Mouse (Mus musculus) heart, postnatal 0 days (tissue): ENCODE results near the gene Amt. TPM values are rescaled to one million over a fixed set of nuclear protein-coding genes. Genes with fewer than 3 reads are reported as not detected.
"Not testable (repeated sequence)": the region's sequence is repeated elsewhere in the genome, so short reads cannot be mapped to it uniquely, and the experiment has no call there.

Experiments used
- ATAC-seq: fragments of 200-750 bp; cut with Nextera tagmentation; 2 replicates; pipeline ENCODE4 v1.8.0; 2017; ENCODE audit warnings: low read depth, moderate number of reproducible peaks, moderate library complexity; ENCODE audit not compliant: insufficient read depth
- DNase-seq: peaks from one replicate; pipeline ENCODE4 v3.0.0-alpha.2; 2016; ENCODE audit warnings: low spot score
- H3K27ac ChIP-seq: fragments of 300-500 bp; sonication (generic); 2 replicates; pipeline ENCODE4 v1.5.1; 2014; ENCODE audit warnings: low read depth, mild to moderate bottlenecking
- H3K27me3 ChIP-seq: fragments of 300-500 bp; sonication (generic); 2 replicates; pipeline ENCODE4 v1.6.1; 2014; ENCODE audit warnings: low read length, mixed read lengths; ENCODE audit not compliant: control insufficient read depth, insufficient read depth
- H3K36me3 ChIP-seq: fragments of 300-500 bp; sonication (generic); replicated peaks from 2 replicates; pipeline ENCODE4 v1.6.1; 2014; ENCODE audit warnings: low read length, mixed read lengths; ENCODE audit not compliant: control insufficient read depth, insufficient read depth
- H3K4me1 ChIP-seq: fragments of 300-500 bp; sonication (generic); 2 replicates; pipeline ENCODE4 v1.6.1; 2014; ENCODE audit warnings: antibody characterized with exemption; ENCODE audit not compliant: control insufficient read depth, insufficient read depth
- H3K4me2 ChIP-seq: fragments of 300-500 bp; sonication (generic); 2 replicates; pipeline ENCODE4 v1.6.1; 2014; ENCODE audit warnings: low read depth, mild to moderate bottlenecking, low read length, moderate library complexity
- H3K4me3 ChIP-seq: fragments of 300-500 bp; sonication (generic); 2 replicates; pipeline ENCODE4 v1.5.1; 2014; ENCODE audit warnings: low read depth, low read length
- H3K9ac ChIP-seq: fragments of 300-500 bp; sonication (generic); replicated peaks from 2 replicates; pipeline ENCODE4 v1.6.1; 2014; ENCODE audit warnings: low read depth, low read length, mixed read lengths
- H3K9me3 ChIP-seq: fragments of 300-500 bp; sonication (generic); replicated peaks from 2 replicates; pipeline ENCODE4 v1.6.1; 2016; ENCODE audit warnings: low read length; ENCODE audit not compliant: control insufficient read depth
- CTCF ChIP-seq: IDR thresholded peaks from 2 replicates; pipeline ENCODE4 v1.5.1; 2016; ENCODE audit warnings: antibody characterized with exemption, control low read depth, low read depth
- EP300 ChIP-seq: IDR thresholded peaks from 2 replicates; pipeline ENCODE4 v1.6.1; 2016; ENCODE audit warnings: antibody characterized with exemption, low read depth
- WGBS: fragments of 180-500 bp; shearing (Covaris S2); extraction: QIAGEN DNeasy Blood & Tissue Kit; methylation state at CpG from one replicate; pipeline ENCODE4 v1.1.7; 2014; 5-methylcytosine and 5-hydroxymethylcytosine counted together
- polyA plus RNA-seq: library from polyadenylated mRNA; unstranded; fragments of >200 nt; fragmentation: Nextera tagmentation; extraction: Ambion mirVana; gene quantifications from 2 replicates; pipeline ENCODE4 v1.2.1, GENCODE M21; 2015
- total RNA-seq: library from RNA; depleted of rRNA; stranded (reverse); fragments of >200 nt; gene quantifications from 2 replicates; pipeline ENCODE4 v1.2.3, GENCODE M21; 2014; ENCODE audit warnings: low replicate concordance

Amt gene
- total and polyA plus RNA-seq, 2 experiments from 2014 or later: 3.7 to 5.4 TPM

DNA sequence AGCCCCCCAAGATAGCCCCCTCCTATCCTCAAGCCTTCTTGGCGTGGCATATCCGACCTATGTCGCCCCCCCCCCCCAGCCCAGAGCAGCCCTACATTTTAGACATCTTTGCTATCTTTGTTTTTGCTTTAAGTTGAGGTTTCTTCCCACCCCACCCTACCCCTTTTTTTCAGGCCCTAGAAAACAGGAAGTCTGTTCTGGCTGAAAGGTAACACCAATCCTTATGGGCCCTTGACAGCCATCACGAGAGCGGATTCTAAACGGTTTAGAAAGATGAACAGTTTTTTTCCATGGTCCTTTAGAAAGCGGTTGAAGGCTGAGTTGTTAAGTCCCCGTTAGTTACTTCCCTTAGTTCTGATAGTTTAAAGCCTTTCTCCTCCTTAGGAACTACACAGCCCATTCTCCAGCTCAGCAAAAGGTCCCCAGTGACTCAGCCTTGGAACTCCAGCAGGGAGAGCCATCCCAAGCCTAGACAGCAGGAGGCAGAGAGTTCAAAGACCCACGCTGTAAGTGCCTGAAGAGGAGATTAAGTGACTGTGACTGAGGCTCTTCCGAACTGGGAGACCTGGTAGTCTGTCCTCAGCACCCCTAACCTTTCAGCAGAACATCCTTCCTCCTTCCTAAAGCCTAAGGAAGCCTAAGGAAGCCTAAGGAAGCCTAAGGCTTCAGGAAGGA is 30.3 kb upstream of the Amt start:
- Histone ChIP-seq H3K4me2 (no peak overlapping the region), H3K27me3 (no peaks in the 10 kb centered on the region), H3K4me1 (peaks cover 31% of the 10 kb centered on the region), H3K4me3 (no peak overlapping the region), H3K9ac (no peak overlapping the region), H3K36me3 (no peaks in the 10 kb centered on the region), H3K27ac (peak overlapping the region; percentile 46; the same call in 1 of the 2 replicates), H3K9me3 (no peaks in the 10 kb centered on the region)
- DNase-seq (no peak), ATAC-seq (no peak)
- 69% methylated on average over 10 of the region's 10 CpGs for WGBS
- TF ChIP-seq EP300: no peak
- TF ChIP-seq CTCF: no peak

DNA sequence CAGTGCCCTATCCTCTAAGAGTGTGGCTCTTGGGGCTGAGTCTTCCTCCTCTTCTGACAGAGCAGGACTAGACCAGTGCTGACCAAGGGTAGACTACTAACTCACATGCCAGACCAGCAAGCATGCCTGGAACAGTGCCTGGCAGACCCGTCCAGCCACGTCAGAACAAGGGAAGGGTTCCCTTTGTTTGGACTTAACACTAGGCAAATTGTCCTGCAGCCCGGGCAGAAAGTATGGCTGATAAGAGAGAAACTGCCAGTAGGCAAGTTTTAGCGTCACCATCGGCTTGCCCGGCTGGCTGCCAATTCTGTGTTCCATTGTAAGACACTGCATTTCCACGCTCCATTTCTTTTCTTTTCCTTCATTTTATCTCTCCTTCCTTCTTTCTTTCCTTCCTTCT is 29.0 kb upstream of the Amt start:
- Histone ChIP-seq H3K36me3 (no peaks in the 10 kb centered on the region), H3K27me3 (no peaks in the 10 kb centered on the region), H3K4me3 (no peak overlapping the region), H3K9ac (no peak overlapping the region), H3K27ac (peak overlapping the region; percentile 62), H3K4me1 (peaks cover 22% of the 10 kb centered on the region), H3K4me2 (no peak overlapping the region), H3K9me3 (no peaks in the 10 kb centered on the region)
- DNase-seq (peak; percentile 66), ATAC-seq (no peak)
- no peak for TF ChIP-seq CTCF
- TF ChIP-seq EP300: 0 out of 2 replicates have a peak, but pooled peaks have one; percentile 29
- WGBS: 23% methylated on average over 7 of the region's 7 CpGs

DNA sequence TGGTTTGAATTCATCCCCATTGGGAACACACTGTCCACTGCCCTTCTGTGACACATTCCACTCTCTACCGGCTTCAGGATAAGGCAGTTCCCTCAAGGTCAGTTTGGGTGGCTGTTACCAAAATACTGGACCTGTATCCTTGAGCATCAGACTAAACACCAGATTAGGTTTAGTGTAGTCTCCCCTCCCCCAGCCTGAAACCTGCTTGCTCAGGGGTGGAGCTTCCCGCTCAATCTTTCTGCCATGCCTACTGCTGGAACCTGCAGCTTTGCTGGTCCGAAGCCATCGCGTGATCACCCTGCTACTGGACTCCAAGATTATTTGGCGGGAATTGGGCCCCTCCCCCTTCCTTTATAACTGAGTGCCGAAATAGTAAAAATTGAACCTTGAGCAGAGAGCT is 28.0 kb upstream of the Amt start:
- not testable (repeated sequence) for H3K4me2 ChIP-seq, H3K36me3 ChIP-seq, ATAC-seq, H3K9ac ChIP-seq, H3K27me3 ChIP-seq, H3K4me3 ChIP-seq, H3K9me3 ChIP-seq, DNase-seq
- 0 out of 2 replicates have a peak overlapping the region, but pooled peaks have one; percentile 6 for H3K27ac ChIP-seq
- 45% methylated on average over 6 of the region's 7 CpGs for WGBS
- H3K4me1 ChIP-seq: peaks cover 22% of the 10 kb centered on the region

DNA sequence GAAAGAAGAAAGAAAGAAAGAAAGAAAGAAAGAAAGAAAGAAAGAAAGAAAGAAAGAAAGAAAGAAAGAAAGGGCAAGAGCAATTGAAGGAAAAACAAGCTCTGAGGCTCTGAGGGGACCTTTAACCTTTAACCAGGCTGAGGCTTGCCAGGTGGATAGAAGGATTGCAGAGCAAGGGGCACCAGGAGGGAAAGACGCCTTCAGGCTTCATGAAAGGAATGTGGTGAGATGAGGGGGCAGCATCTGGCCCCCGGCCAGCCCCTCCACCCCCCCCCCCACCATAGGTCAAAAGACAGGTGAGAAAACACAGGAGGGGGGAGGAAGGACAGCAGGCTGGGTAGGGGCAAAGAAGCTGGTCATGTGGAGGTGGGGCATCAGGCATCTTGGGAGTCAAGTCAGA is 24.7 kb upstream of the Amt start:
- WGBS: 27% methylated on average over 2 of the region's 2 CpGs
- H3K27ac ChIP-seq: no peak overlapping the region
- TF ChIP-seq CTCF (no peak), EP300 (no peak)
- no peak overlapping the region for H3K4me3 ChIP-seq
- ATAC-seq (no peak), DNase-seq (no peak)
- no peak overlapping the region for H3K4me2 ChIP-seq
- no peaks in the 10 kb centered on the region for H3K9me3 ChIP-seq
- H3K36me3 ChIP-seq: no peaks in the 10 kb centered on the region
- H3K4me1 ChIP-seq: peaks cover 20% of the 10 kb centered on the region
- H3K27me3 ChIP-seq: no peaks in the 10 kb centered on the region
- H3K9ac ChIP-seq: no peak overlapping the region

DNA sequence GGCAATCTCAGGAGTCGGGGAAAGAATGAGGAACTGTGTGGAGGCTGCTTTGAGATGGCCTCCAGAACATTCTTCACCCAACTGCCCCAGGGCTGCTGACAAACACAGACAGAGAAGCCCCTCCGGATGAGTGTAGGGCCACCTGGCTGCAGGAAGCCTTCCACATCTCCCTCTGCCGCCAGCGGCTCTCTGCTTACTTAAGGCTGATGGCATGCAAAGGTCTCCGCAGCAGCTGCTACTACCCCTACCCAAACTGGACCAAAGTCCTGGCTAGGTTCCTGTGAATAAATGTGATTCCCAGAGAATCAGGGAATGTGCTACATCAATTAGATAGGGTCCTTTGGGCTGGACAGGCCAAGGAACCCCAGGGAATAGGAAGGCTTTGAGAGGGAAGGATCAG is 24.0 kb upstream of the Amt start:
- no peak overlapping the region for H3K9ac ChIP-seq
- ATAC-seq: no peak

DNA sequence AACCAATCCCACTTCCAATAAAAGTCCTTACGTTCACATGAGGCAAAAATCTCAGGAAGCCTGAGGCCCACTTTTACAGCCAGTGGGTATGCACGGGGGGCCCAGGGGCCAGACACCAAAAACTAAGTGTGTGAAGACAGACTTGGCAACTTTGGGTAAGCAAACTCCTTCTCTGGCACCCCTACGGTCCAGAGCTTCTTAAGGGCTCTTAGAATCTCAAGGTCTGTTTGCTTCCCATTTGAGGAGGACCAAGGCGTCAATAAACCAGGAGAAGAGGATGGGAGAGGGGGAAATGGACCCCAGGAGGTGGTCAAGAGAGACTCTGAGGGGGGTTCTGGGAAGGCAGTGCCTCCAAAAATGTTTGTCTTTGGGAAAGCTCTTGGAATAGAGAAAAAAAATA is 23.2 kb upstream of the Amt start:
- peaks cover 10% of the 10 kb centered on the region; the same call in 1 of the 2 replicates for H3K4me1 ChIP-seq
- H3K27me3 ChIP-seq: no peaks in the 10 kb centered on the region
- no peak for ATAC-seq
- H3K4me3 ChIP-seq: no peak overlapping the region
- no peak overlapping the region for H3K4me2 ChIP-seq
- TF ChIP-seq CTCF (no peak), EP300 (no peak)
- H3K27ac ChIP-seq: no peak overlapping the region
- H3K36me3 ChIP-seq: no peaks in the 10 kb centered on the region
- WGBS: 94% methylated on average over 4 of the region's 4 CpGs
- no peak overlapping the region for H3K9ac ChIP-seq
- no peak for DNase-seq
- no peaks in the 10 kb centered on the region for H3K9me3 ChIP-seq

More for the DNA sequence above, 24.0 kb upstream of the Amt start:
- peaks cover 15% of the 10 kb centered on the region for H3K4me1 ChIP-seq
- H3K9me3 ChIP-seq: no peaks in the 10 kb centered on the region
- no peaks in the 10 kb centered on the region for H3K27me3 ChIP-seq
- H3K36me3 ChIP-seq: no peaks in the 10 kb centered on the region
- no peak overlapping the region for H3K4me3 ChIP-seq
- 59% methylated on average over 5 of the region's 5 CpGs for WGBS
- H3K27ac ChIP-seq: no peak overlapping the region
- no peak for TF ChIP-seq CTCF
- TF ChIP-seq EP300: no peak
- no peak for DNase-seq
- no peak overlapping the region for H3K4me2 ChIP-seq
